Mouse (Mus musculus) intestine, postnatal 0 days (tissue): ENCODE data around the gene Ccdc149. TPM values are rescaled to one million over a fixed set of nuclear protein-coding genes. Genes with fewer than 3 reads are reported as not detected.
A peak's percentile ranks its signal among the peaks of the same experiment; 100 is the strongest.

Source experiments
- ATAC-seq: fragments of 200-750 bp; cut with Nextera tagmentation; 2 replicates; pipeline ENCODE4 v1.8.0; 2017; ENCODE audit warnings: mild to moderate bottlenecking, moderate TSS enrichment, moderate library complexity
- H3K27ac ChIP-seq: fragments of 300-500 bp; sonication (generic); 2 replicates; pipeline ENCODE4 v1.5.1; 2014; ENCODE audit warnings: mild to moderate bottlenecking, low read depth, low read length, moderate library complexity
- H3K27me3 ChIP-seq: fragments of 300-500 bp; sonication (generic); replicated peaks from 2 replicates; pipeline ENCODE4 v1.6.1; 2014; ENCODE audit warnings: low read length, mixed read lengths; ENCODE audit not compliant: control insufficient read depth, insufficient read depth
- H3K36me3 ChIP-seq: fragments of 300-500 bp; sonication (generic); 2 replicates; pipeline ENCODE4 v1.6.1; 2014; ENCODE audit warnings: mild to moderate bottlenecking, moderate library complexity; ENCODE audit not compliant: control insufficient read depth, insufficient read depth
- H3K4me1 ChIP-seq: fragments of 300-500 bp; sonication (generic); replicated peaks from 2 replicates; pipeline ENCODE4 v1.6.1; 2014; ENCODE audit warnings: antibody characterized with exemption, low read length, mixed read lengths; ENCODE audit not compliant: control insufficient read depth, insufficient read depth
- H3K4me2 ChIP-seq: fragments of 300-500 bp; sonication (generic); replicated peaks from 2 replicates; pipeline ENCODE4 v1.6.1; 2014; ENCODE audit warnings: low read depth, mild to moderate bottlenecking, moderate library complexity
- H3K4me3 ChIP-seq: fragments of 300-500 bp; sonication (generic); 2 replicates; pipeline ENCODE4 v1.5.1; 2014; ENCODE audit warnings: low read depth, low read length
- H3K9ac ChIP-seq: fragments of 300-500 bp; sonication (generic); 2 replicates; pipeline ENCODE4 v1.6.1; 2014; ENCODE audit warnings: mild to moderate bottlenecking, low read depth, low read length
- H3K9me3 ChIP-seq: fragments of 300-500 bp; sonication (generic); 2 replicates; pipeline ENCODE4 v1.6.1; 2016; ENCODE audit warnings: mixed run types; ENCODE audit not compliant: control insufficient read depth
- CTCF ChIP-seq: sonication (generic); IDR thresholded peaks from 2 replicates; pipeline ENCODE4 v1.5.1; 2016; ENCODE audit warnings: low read depth, mild to moderate bottlenecking, control low read depth, antibody characterized with exemption, moderate library complexity
- WGBS: fragments of 180-500 bp; shearing (Covaris S2); extraction: QIAGEN DNeasy Blood & Tissue Kit; methylation state at CpG from one replicate; pipeline ENCODE4 v1.1.7; 2014; 5-methylcytosine and 5-hydroxymethylcytosine counted together
- polyA plus RNA-seq: library from polyadenylated mRNA; unstranded; fragments of >200 nt; fragmentation: Nextera tagmentation; extraction: Ambion mirVana; gene quantifications from 2 replicates; pipeline ENCODE4 v1.2.1, GENCODE M21; 2015

Gene Ccdc149
- polyA plus RNA-seq, 1 experiment from 2014 or later, result 3.3 TPM

- H3K9me3 ChIP-seq, result no peaks in the 10 kb centered on the region
- H3K4me3 ChIP-seq, result no peak overlapping the region
- H3K27ac ChIP-seq, result no peak overlapping the region
- H3K27me3 ChIP-seq, result no peaks in the 10 kb centered on the region
- H3K4me2 ChIP-seq, result peak overlapping the region; percentile 1; the same call in 1 of the 2 replicates
- H3K4me1 ChIP-seq, result 0 out of 2 replicates have a peak, but pooled peaks cover 3% of the 10 kb centered on the region
- no peaks in the 10 kb centered on the region for H3K36me3 ChIP-seq
- 34% methylated on average over 9 of the region's 9 CpGs for WGBS
- ATAC-seq, result peak; percentile 13; the same call in 1 of the 2 replicates
- TF ChIP-seq CTCF, result no peak
- H3K9ac ChIP-seq, result no peak overlapping the region
Measured at GRCm38 (mm10) chr5:52357175-52357754, 114.1 kb downstream of the Ccdc149 start.

GRCm38 (mm10) chr5:52355612-52356011 lies 115.7 kb downstream of the Ccdc149 start:
- no peak overlapping the region for H3K4me2 ChIP-seq
- no peak overlapping the region for H3K9ac ChIP-seq
- no peak for ATAC-seq
- H3K4me1 ChIP-seq, result 0 out of 2 replicates have a peak, but pooled peaks cover 3% of the 10 kb centered on the region
- H3K36me3 ChIP-seq, result no peaks in the 10 kb centered on the region
- TF ChIP-seq CTCF, result no peak
- H3K9me3 ChIP-seq, result no peaks in the 10 kb centered on the region
- H3K4me3 ChIP-seq, result no peak overlapping the region
- WGBS, result 52% methylated on average over 7 of the region's 7 CpGs
- no peak overlapping the region for H3K27ac ChIP-seq
- H3K27me3 ChIP-seq, result no peaks in the 10 kb centered on the region

- Histone ChIP-seq H3K4me1 (0 out of 2 replicates have a peak, but pooled peaks cover 3% of the 10 kb centered on the region), H3K9ac (no peak overlapping the region), H3K27ac (no peak overlapping the region), H3K36me3 (no peaks in the 10 kb centered on the region), H3K4me2 (no peak overlapping the region), H3K9me3 (no peaks in the 10 kb centered on the region), H3K27me3 (no peaks in the 10 kb centered on the region), H3K4me3 (no peak overlapping the region)
- no peak for TF ChIP-seq CTCF
- WGBS, result 63% methylated on average over 4 of the region's 4 CpGs
- ATAC-seq, result no peak
Measured at GRCm38 (mm10) chr5:52354441-52354840, 116.9 kb downstream of the Ccdc149 start.

- no peak overlapping the region for H3K4me3 ChIP-seq
- H3K27ac ChIP-seq, result no peak overlapping the region
- H3K9me3 ChIP-seq, result no peaks in the 10 kb centered on the region
- no peak for TF ChIP-seq CTCF
- no peaks in the 10 kb centered on the region for H3K27me3 ChIP-seq
- no peak overlapping the region for H3K9ac ChIP-seq
- H3K4me2 ChIP-seq, result no peak overlapping the region
- ATAC-seq, result no peak
- H3K36me3 ChIP-seq, result no peaks in the 10 kb centered on the region
- WGBS, result 78% methylated on average over 5 of the region's 5 CpGs
- 0 out of 2 replicates have a peak, but pooled peaks cover 3% of the 10 kb centered on the region for H3K4me1 ChIP-seq
Measured at GRCm38 (mm10) chr5:52352730-52353129, 118.6 kb downstream of the Ccdc149 start.

- Histone ChIP-seq H3K36me3 (no peaks in the 10 kb centered on the region), H3K4me3 (no peak overlapping the region), H3K27me3 (no peaks in the 10 kb centered on the region), H3K9me3 (no peaks in the 10 kb centered on the region), H3K9ac (no peak overlapping the region), H3K4me2 (no peak overlapping the region), H3K4me1 (0 out of 2 replicates have a peak, but pooled peaks cover 3% of the 10 kb centered on the region), H3K27ac (no peak overlapping the region)
- WGBS, result 79% methylated on average over 2 of the region's 2 CpGs
- TF ChIP-seq CTCF, result no peak
- no peak for ATAC-seq
Measured at GRCm38 (mm10) chr5:52351561-52351960, 119.8 kb downstream of the Ccdc149 start.

GRCm38 (mm10) chr5:52350451-52350850 lies 120.9 kb downstream of the Ccdc149 start:
- Histone ChIP-seq H3K4me2 (no peak overlapping the region), H3K4me3 (no peak overlapping the region), H3K36me3 (no peaks in the 10 kb centered on the region), H3K4me1 (0 out of 2 replicates have a peak, but pooled peaks cover 3% of the 10 kb centered on the region), H3K27ac (no peak overlapping the region), H3K9me3 (no peaks in the 10 kb centered on the region), H3K9ac (no peak overlapping the region), H3K27me3 (no peaks in the 10 kb centered on the region)
- no peak for ATAC-seq
- 78% methylated on average over 2 of the region's 2 CpGs for WGBS
- no peak for TF ChIP-seq CTCF

- Histone ChIP-seq H3K4me1 (no peaks in the 10 kb centered on the region), H3K36me3 (no peaks in the 10 kb centered on the region), H3K9me3 (no peaks in the 10 kb centered on the region), H3K4me3 (no peak overlapping the region), H3K27ac (no peak overlapping the region), H3K27me3 (no peaks in the 10 kb centered on the region), H3K4me2 (no peak overlapping the region), H3K9ac (no peak overlapping the region)
- ATAC-seq, result no peak
- 62% methylated on average over 2 of the region's 2 CpGs for WGBS
- no peak for TF ChIP-seq CTCF
Measured at GRCm38 (mm10) chr5:52346890-52347289, 124.4 kb downstream of the Ccdc149 start.
